Mouse (Mus musculus) lung, embryonic 16.5 days (tissue): ENCODE results near the gene Trp73. TPM values are rescaled to one million over a fixed set of nuclear protein-coding genes. Genes with fewer than 3 reads are reported as not detected.
A peak's percentile ranks its signal among the peaks of the same experiment; 100 is the strongest.

Experiments
- ATAC-seq: fragments of 200-750 bp; cut with Nextera tagmentation; 2 replicates; pipeline ENCODE4 v1.8.0; 2017; ENCODE audit warnings: low read depth, mild to moderate bottlenecking, moderate library complexity
- H3K27ac ChIP-seq: fragments of 300-500 bp; sonication (generic); 2 replicates; pipeline ENCODE4 v1.5.1; 2014; ENCODE audit warnings: mild to moderate bottlenecking, control low read depth, low read length
- H3K27me3 ChIP-seq: fragments of 300-500 bp; sonication (generic); 2 replicates; pipeline ENCODE4 v1.6.1; 2014; ENCODE audit warnings: low read depth, low read length, mixed read lengths; ENCODE audit not compliant: control insufficient read depth, insufficient read depth
- H3K36me3 ChIP-seq: fragments of 300-500 bp; sonication (generic); 2 replicates; pipeline ENCODE4 v1.6.1; 2014; ENCODE audit warnings: low read length; ENCODE audit not compliant: control insufficient read depth, insufficient read depth
- H3K4me1 ChIP-seq: fragments of 300-500 bp; sonication (generic); replicated peaks from 2 replicates; pipeline ENCODE4 v1.6.1; 2014; ENCODE audit warnings: low read length, mixed read lengths; ENCODE audit not compliant: control insufficient read depth, insufficient read depth
- H3K4me2 ChIP-seq: fragments of 300-500 bp; sonication (generic); 2 replicates; pipeline ENCODE4 v1.6.1; 2014; ENCODE audit warnings: low read depth, low read length, control low read depth
- H3K4me3 ChIP-seq: fragments of 300-500 bp; sonication (generic); 2 replicates; pipeline ENCODE4 v1.5.1; 2014; ENCODE audit warnings: mild to moderate bottlenecking, low read length, control low read depth
- H3K9ac ChIP-seq: fragments of 300-500 bp; sonication (generic); 2 replicates; pipeline ENCODE4 v1.6.1; 2014; ENCODE audit warnings: low read length, control low read depth
- H3K9me3 ChIP-seq: fragments of 300-500 bp; sonication (generic); 2 replicates; pipeline ENCODE4 v1.6.1; 2016; ENCODE audit warnings: low read length; ENCODE audit not compliant: control insufficient read depth
- WGBS: fragments of 180-500 bp; shearing (Covaris S2); extraction: QIAGEN DNeasy Blood & Tissue Kit; methylation state at CpG from one replicate; pipeline ENCODE4 v1.1.7; 2014; 5-methylcytosine and 5-hydroxymethylcytosine counted together
- polyA plus RNA-seq: library from polyadenylated mRNA; unstranded; fragments of >200 nt; fragmentation: Nextera tagmentation; extraction: Ambion mirVana; gene quantifications from 2 replicates; pipeline ENCODE4 v1.2.1, GENCODE M21; 2015

Gene Trp73
- polyA plus RNA-seq, 1 experiment from 2014 or later, result 3.4 TPM

GRCm38 (mm10) chr4:154045837-154046236 lies 94.2 kb downstream of the Trp73 start:
- no peaks in the 10 kb centered on the region for H3K27me3 ChIP-seq
- ATAC-seq, result no peak
- 67% methylated on average over 5 of the region's 5 CpGs for WGBS
- no peak overlapping the region for H3K27ac ChIP-seq
- H3K36me3 ChIP-seq, result no peaks in the 10 kb centered on the region
- no peaks in the 10 kb centered on the region for H3K9me3 ChIP-seq
- H3K4me3 ChIP-seq, result no peak overlapping the region
- no peak overlapping the region for H3K4me2 ChIP-seq
- H3K9ac ChIP-seq, result no peak overlapping the region
- no peaks in the 10 kb centered on the region for H3K4me1 ChIP-seq

- no peaks in the 10 kb centered on the region for H3K4me1 ChIP-seq
- no peak for ATAC-seq
- 77% methylated on average over 9 of the region's 9 CpGs for WGBS
Measured at GRCm38 (mm10) chr4:154042577-154042976, 97.4 kb downstream of the Trp73 start, which contains the start of gene Ccdc27. TSS of gene Ccdc27 (minus strand) at chr4:154042677.

DNA sequence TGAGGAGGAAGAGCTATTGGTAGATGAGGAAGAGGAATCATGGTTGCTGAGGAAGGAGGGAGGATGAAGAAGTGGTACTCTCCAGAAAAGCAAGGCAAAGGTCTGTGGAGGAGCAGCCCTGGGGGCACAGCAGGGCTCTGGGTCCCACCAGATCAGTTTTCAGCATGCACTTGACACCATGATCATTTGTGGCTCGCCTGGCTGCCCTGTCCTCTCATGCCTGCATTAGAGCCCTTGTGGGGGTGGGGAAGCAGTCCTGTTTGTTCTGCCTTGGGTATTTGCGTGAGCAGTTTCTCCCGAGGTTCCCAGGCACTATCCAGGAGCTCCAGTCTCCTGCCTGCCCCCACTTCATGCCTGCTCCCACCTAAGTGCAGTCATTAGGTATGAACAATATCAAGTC lies 102.9 kb downstream of the Trp73 start:
- no peak for ATAC-seq
- Histone ChIP-seq H3K27me3 (no peaks in the 10 kb centered on the region), H3K4me3 (no peak overlapping the region), H3K36me3 (no peaks in the 10 kb centered on the region), H3K4me2 (no peak overlapping the region), H3K27ac (no peak overlapping the region), H3K9ac (no peak overlapping the region), H3K9me3 (no peaks in the 10 kb centered on the region), H3K4me1 (no peaks in the 10 kb centered on the region)
- WGBS, result 36% methylated on average over 3 of the region's 3 CpGs

More at GRCm38 (mm10) chr4:154042577-154042976, 97.4 kb downstream of the Trp73 start, which contains the start of gene Ccdc27:
- no peaks in the 10 kb centered on the region for H3K9me3 ChIP-seq
- H3K4me3 ChIP-seq, result no peak within 1 kb of the TSS
- H3K36me3 ChIP-seq, result no peaks in the 10 kb centered on the region
- no peak within 1 kb of the TSS for H3K27ac ChIP-seq
- H3K4me2 ChIP-seq, result no peak within 1 kb of the TSS
- H3K9ac ChIP-seq, result no peak within 1 kb of the TSS
- no peaks in the 10 kb centered on the region for H3K27me3 ChIP-seq

- Histone ChIP-seq H3K36me3 (no peaks in the 10 kb centered on the region), H3K4me3 (no peak overlapping the region), H3K4me2 (no peak overlapping the region), H3K27me3 (peaks cover 2% of the 10 kb centered on the region; the same call in 1 of the 2 replicates), H3K27ac (no peak overlapping the region), H3K9me3 (no peaks in the 10 kb centered on the region), H3K4me1 (peaks cover 12% of the 10 kb centered on the region), H3K9ac (no peak overlapping the region)
- no peak for ATAC-seq
Measured at GRCm38 (mm10) chr4:154028646-154029045, 111.4 kb downstream of the Trp73 start.

DNA sequence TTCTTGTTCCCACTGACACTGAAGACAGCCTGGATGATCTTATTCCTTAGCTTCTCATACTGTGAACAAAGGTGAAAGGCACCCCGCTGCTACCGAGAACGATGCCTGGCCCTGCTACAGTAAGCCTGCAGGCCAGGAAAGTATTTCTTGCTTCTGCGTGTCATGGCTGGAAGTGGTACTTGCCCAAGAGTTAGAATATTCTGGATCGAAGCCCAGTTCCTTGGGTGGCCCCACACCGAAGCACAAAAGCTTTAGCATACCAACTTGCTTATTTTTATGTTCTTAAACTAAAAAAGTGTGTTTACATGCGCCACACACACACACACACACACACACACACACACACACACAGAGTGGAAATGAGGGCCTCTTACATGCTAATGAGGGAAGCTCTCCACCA lies 111.9 kb downstream of the Trp73 start:
- Histone ChIP-seq H3K4me2 (no peak overlapping the region), H3K4me3 (no peak overlapping the region), H3K4me1 (peaks cover 12% of the 10 kb centered on the region), H3K9me3 (no peaks in the 10 kb centered on the region), H3K9ac (no peak overlapping the region), H3K27ac (no peak overlapping the region), H3K27me3 (peaks cover 2% of the 10 kb centered on the region; the same call in 1 of the 2 replicates), H3K36me3 (no peaks in the 10 kb centered on the region)
- WGBS, result 62% methylated on average over 7 of the region's 7 CpGs
- no peak for ATAC-seq

DNA sequence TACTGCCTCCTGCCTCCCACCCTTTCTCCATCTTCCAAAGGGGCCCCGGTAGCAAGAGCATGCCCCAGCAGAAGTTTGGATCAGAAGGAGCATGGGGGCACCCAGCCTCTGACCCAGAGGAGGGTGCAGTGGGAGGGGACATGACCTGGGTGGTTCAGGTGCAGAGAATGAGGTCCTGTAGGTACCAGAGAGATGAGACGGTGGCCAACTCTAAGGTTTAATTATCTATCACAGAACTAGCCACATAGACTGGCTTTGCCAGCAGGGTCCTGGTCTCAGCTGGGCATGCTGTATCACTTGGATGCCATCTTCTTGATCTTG lies 113.6 kb downstream of the Trp73 start:
- Histone ChIP-seq H3K9ac (no peak overlapping the region), H3K4me2 (peak overlapping the region; percentile 79), H3K27ac (no peak overlapping the region), H3K27me3 (peaks cover 2% of the 10 kb centered on the region; the same call in 1 of the 2 replicates), H3K36me3 (peaks cover 3% of the 10 kb centered on the region; the same call in 1 of the 2 replicates), H3K9me3 (no peaks in the 10 kb centered on the region), H3K4me1 (peaks cover 12% of the 10 kb centered on the region), H3K4me3 (peak overlapping the region; percentile 53)
- no peak for ATAC-seq
- 30% methylated on average over 2 of the region's 2 CpGs for WGBS

- peaks cover 2% of the 10 kb centered on the region; the same call in 1 of the 2 replicates for H3K27me3 ChIP-seq
- H3K4me2 ChIP-seq, result peak within 1 kb of the TSS; percentile 79
- H3K36me3 ChIP-seq, result peaks cover 7% of the 10 kb centered on the region; the same call in 1 of the 2 replicates
- peak within 1 kb of the TSS; percentile 23; the same call in 1 of the 2 replicates for H3K27ac ChIP-seq
- H3K4me3 ChIP-seq, result peak within 1 kb of the TSS; percentile 53
- ATAC-seq, result peak; percentile 92
- peaks cover 12% of the 10 kb centered on the region for H3K4me1 ChIP-seq
- peak within 1 kb of the TSS; percentile 57 for H3K9ac ChIP-seq
- WGBS, result 2% methylated on average over 32 of the region's 33 CpGs
- H3K9me3 ChIP-seq, result no peaks in the 10 kb centered on the region
Measured at GRCm38 (mm10) chr4:154025641-154026440, 114.2 kb downstream of the Trp73 start, which contains the start of gene Smim1. TSS of gene Smim1 (minus strand) at chr4:154026230.

- peak overlapping the region; percentile 53 for H3K4me3 ChIP-seq
- peak overlapping the region; percentile 79 for H3K4me2 ChIP-seq
- H3K9me3 ChIP-seq, result no peaks in the 10 kb centered on the region
- H3K27ac ChIP-seq, result peak overlapping the region; percentile 15; the same call in 1 of the 2 replicates
- ATAC-seq, result no peak
- H3K36me3 ChIP-seq, result peaks cover 14% of the 10 kb centered on the region
- H3K9ac ChIP-seq, result peak overlapping the region; percentile 57
- H3K27me3 ChIP-seq, result peaks cover 2% of the 10 kb centered on the region; the same call in 1 of the 2 replicates
- peaks cover 12% of the 10 kb centered on the region for H3K4me1 ChIP-seq
- WGBS, result 21% methylated on average over 17 of the region's 17 CpGs
Measured at GRCm38 (mm10) chr4:154024729-154025521, 115.1 kb downstream of the Trp73 start.
